Mouse (Mus musculus) lung, postnatal 0 days (tissue): ENCODE measurements around the gene Tnfaip8l3.

Experiments used
- CTCF ChIP-seq: IDR thresholded peaks from 2 replicates; pipeline ENCODE4 v1.5.1; 2016; ENCODE audit warnings: antibody characterized with exemption, mild to moderate bottlenecking
- EP300 ChIP-seq: IDR thresholded peaks from 2 replicates; pipeline ENCODE4 v1.6.1; 2016; ENCODE audit warnings: antibody characterized with exemption, mild to moderate bottlenecking, control low read depth

DNA sequence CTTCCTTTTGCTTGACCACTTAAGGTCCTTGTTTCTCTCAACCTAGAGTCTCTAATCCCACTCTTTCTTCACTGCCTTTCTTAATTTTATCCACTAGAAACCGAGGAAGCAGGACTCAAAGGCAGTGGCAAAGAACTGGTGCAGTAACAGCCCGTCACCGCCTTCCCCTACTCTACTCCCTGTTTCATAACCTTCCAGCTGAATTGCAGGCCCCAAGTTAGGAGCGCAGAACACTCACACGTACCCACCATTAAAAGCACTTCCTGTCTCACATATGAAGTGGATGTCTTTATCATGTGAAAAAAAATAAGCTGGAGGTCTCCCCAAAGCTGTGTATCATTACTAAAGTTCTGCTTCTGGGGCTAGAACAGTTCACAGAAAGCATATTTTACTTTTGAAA, 6.5 kb downstream of the Tnfaip8l3 start:
- TF ChIP-seq EP300 = no peak
- no peak for TF ChIP-seq CTCF
